Mouse (Mus musculus): ENCODE data around the gene Olfr65. TPM values are rescaled to one million over a fixed set of nuclear protein-coding genes. Genes with fewer than 3 reads are reported as not detected.

Olfr65 gene
- total and polyA plus RNA-seq, 2 experiments, result not detected

- Histone ChIP-seq H3K79me2 (ENCODE audit: control insufficient read depth, insufficient read depth, low read length) (no peaks in the 10 kb centered on the region), H3K36me3 (ENCODE audit: control insufficient read depth, insufficient read depth, low read length) (no peaks in the 10 kb centered on the region), H3K27me3 (ENCODE audit: control insufficient read depth, insufficient read depth, low read length) (no peaks in the 10 kb centered on the region), H3K4me3 (ENCODE audit: insufficient read depth, low read depth, low read length) (no peak within 1 kb of the TSS), H3K9ac (ENCODE audit: low read depth, low read length) (no peak within 1 kb of the TSS), H3K27ac (replicated peaks; ENCODE audit: insufficient read depth, low read depth, low read length) (no peak within 1 kb of the TSS), H3K4me1 (ENCODE audit: control insufficient read depth, insufficient read depth, low read length) (no peaks in the 10 kb centered on the region)
- no peak for DNase-seq (ENCODE audit: extremely low read depth, low read depth, low spot score)
- no peak for TF ChIP-seq POLR2A (IDR thresholded peaks at IDR 0.05; ENCODE audit: extremely low read depth, insufficient read depth, low read length)
- no peak for TF ChIP-seq CTCF (IDR thresholded peaks at IDR 0.05; ENCODE audit: low read depth, low read length)
These were observed 40.9 kb downstream of the Olfr65 start, which contains the start of gene Olfr633 for GRCm38 (mm10) chr7:103944137-103944536. Olfr633 (plus strand) TSS chr7:103944437.

Other genes with a start within 250 kb of the Olfr65 start
Only the 30 nearest of the 34 such genes appear.
- under 0.01 and 0.07 TPM in 2 replicates for gene Olfr624, start 232.3 kb upstream of the Olfr65 start, total RNA-seq (2014; rRNA removed)
- gene Olfr624, start 232.3 kb upstream of the Olfr65 start, polyA plus RNA-seq (2012; rRNA removed), result not detected in 2 replicates
- not detected in 2 replicates for gene Olfr625-ps1, start 220.8 kb upstream of the Olfr65 start, total RNA-seq (2014; rRNA removed)
- not detected in 2 replicates for gene Olfr625-ps1, start 220.8 kb upstream of the Olfr65 start, polyA plus RNA-seq (2012; rRNA removed)
- not detected in 2 replicates for gene Olfr243, start 188.8 kb upstream of the Olfr65 start, total RNA-seq (2014; rRNA removed)
- gene Olfr243, start 188.8 kb upstream of the Olfr65 start, polyA plus RNA-seq (2012; rRNA removed), result not detected in 2 replicates
- gene Olfr628, start 173.1 kb upstream of the Olfr65 start, total RNA-seq (2014; rRNA removed), result not detected in 2 replicates
- gene Olfr628, start 173.1 kb upstream of the Olfr65 start, polyA plus RNA-seq (2012; rRNA removed), result not detected in 2 replicates
- not detected in 2 replicates for gene Olfr629, start 158.5 kb upstream of the Olfr65 start, total RNA-seq (2014; rRNA removed)
- gene Olfr629, start 158.5 kb upstream of the Olfr65 start, polyA plus RNA-seq (2012; rRNA removed), result not detected in 2 replicates
- not detected in 2 replicates for gene Olfr630, start 146.2 kb upstream of the Olfr65 start, total RNA-seq (2014; rRNA removed)
- not detected in 2 replicates for gene Olfr630, start 146.2 kb upstream of the Olfr65 start, polyA plus RNA-seq (2012; rRNA removed)
- gene Olfr69, start 131.9 kb upstream of the Olfr65 start, total RNA-seq (2014; rRNA removed), result not detected in 2 replicates
- not detected in 2 replicates for gene Olfr69, start 131.9 kb upstream of the Olfr65 start, polyA plus RNA-seq (2012; rRNA removed)
- gene Olfr68, start 123.8 kb upstream of the Olfr65 start, total RNA-seq (2014; rRNA removed), result not detected in 2 replicates
- gene Olfr68, start 123.8 kb upstream of the Olfr65 start, polyA plus RNA-seq (2012; rRNA removed), result not detected in 2 replicates
- not detected in 2 replicates for gene Olfr67, start 111.7 kb upstream of the Olfr65 start, total RNA-seq (2014; rRNA removed)
- gene Olfr67, start 111.7 kb upstream of the Olfr65 start, polyA plus RNA-seq (2012; rRNA removed), result not detected in 2 replicates
- gene Hbb-bt, start 89.5 kb upstream of the Olfr65 start, total RNA-seq (2014; rRNA removed), result 116 and 144 TPM in 2 replicates
- gene Hbb-bt, start 89.5 kb upstream of the Olfr65 start, polyA plus RNA-seq (2012; rRNA removed), result 56.2 and 75.5 TPM in 2 replicates
- gene Hbb-bs, start 75.4 kb upstream of the Olfr65 start, total RNA-seq (2014; rRNA removed), result 760 and 1,100 TPM in 2 replicates
- 551 and 848 TPM in 2 replicates for gene Hbb-bs, start 75.4 kb upstream of the Olfr65 start, polyA plus RNA-seq (2012; rRNA removed)
- gene Hbb-bh2, start 63.0 kb upstream of the Olfr65 start, total RNA-seq (2014; rRNA removed), result not detected in 2 replicates
- not detected in 2 replicates for gene Hbb-bh2, start 63.0 kb upstream of the Olfr65 start, polyA plus RNA-seq (2012; rRNA removed)
- not detected in 2 replicates for gene Hbb-bh1, start 60.3 kb upstream of the Olfr65 start, total RNA-seq (2014; rRNA removed)
- not detected in 2 replicates for gene Hbb-bh1, start 60.3 kb upstream of the Olfr65 start, polyA plus RNA-seq (2012; rRNA removed)
- gene Hbb-y, start 50.3 kb upstream of the Olfr65 start, total RNA-seq (2014; rRNA removed), result not detected in 2 replicates
- not detected in 2 replicates for gene Hbb-y, start 50.3 kb upstream of the Olfr65 start, polyA plus RNA-seq (2012; rRNA removed)
- not detected in 2 replicates for gene Olfr66, start 17.2 kb upstream of the Olfr65 start, total RNA-seq (2014; rRNA removed)
- not detected in 2 replicates for gene Olfr66, start 17.2 kb upstream of the Olfr65 start, polyA plus RNA-seq (2012; rRNA removed)
- gene Olfr64, start 9.0 kb upstream of the Olfr65 start, total RNA-seq (2014; rRNA removed), result not detected in 2 replicates
- not detected in 2 replicates for gene Olfr64, start 9.0 kb upstream of the Olfr65 start, polyA plus RNA-seq (2012; rRNA removed)
- not detected in 2 replicates for gene Olfr631, start 25.3 kb downstream of the Olfr65 start, total RNA-seq (2014; rRNA removed)
- gene Olfr631, start 25.3 kb downstream of the Olfr65 start, polyA plus RNA-seq (2012; rRNA removed), result not detected in 2 replicates
- gene Olfr632, start 30.9 kb downstream of the Olfr65 start, total RNA-seq (2014; rRNA removed), result not detected in 2 replicates
- not detected in 2 replicates for gene Olfr632, start 30.9 kb downstream of the Olfr65 start, polyA plus RNA-seq (2012; rRNA removed)
- gene Olfr633, start 41.0 kb downstream of the Olfr65 start, total RNA-seq (2014; rRNA removed), result not detected in 2 replicates
- not detected in 2 replicates for gene Olfr633, start 41.0 kb downstream of the Olfr65 start, polyA plus RNA-seq (2012; rRNA removed)
- not detected in 2 replicates for gene Olfr635, start 67.7 kb downstream of the Olfr65 start, total RNA-seq (2014; rRNA removed)
- gene Olfr635, start 67.7 kb downstream of the Olfr65 start, polyA plus RNA-seq (2012; rRNA removed), result not detected in 2 replicates
- gene Olfr638, start 95.3 kb downstream of the Olfr65 start, total RNA-seq (2014; rRNA removed), result not detected in 2 replicates
- gene Olfr638, start 95.3 kb downstream of the Olfr65 start, polyA plus RNA-seq (2012; rRNA removed), result not detected in 2 replicates
- under 0.01 TPM in 2 replicates for gene Olfr639, start 113.8 kb downstream of the Olfr65 start, total RNA-seq (2014; rRNA removed)
- gene Olfr639, start 113.8 kb downstream of the Olfr65 start, polyA plus RNA-seq (2012; rRNA removed), result not detected in 2 replicates
- gene Olfr640, start 122.1 kb downstream of the Olfr65 start, total RNA-seq (2014; rRNA removed), result not detected in 2 replicates
- gene Olfr640, start 122.1 kb downstream of the Olfr65 start, polyA plus RNA-seq (2012; rRNA removed), result not detected in 2 replicates
- gene Olfr641, start 132.0 kb downstream of the Olfr65 start, total RNA-seq (2014; rRNA removed), result not detected in 2 replicates
- not detected in 2 replicates for gene Olfr641, start 132.0 kb downstream of the Olfr65 start, polyA plus RNA-seq (2012; rRNA removed)
- not detected in 2 replicates for gene Olfr642, start 149.2 kb downstream of the Olfr65 start, total RNA-seq (2014; rRNA removed)
- not detected in 2 replicates for gene Olfr642, start 149.2 kb downstream of the Olfr65 start, polyA plus RNA-seq (2012; rRNA removed)
- gene 4930516K23Rik, start 158.0 kb downstream of the Olfr65 start, total RNA-seq (2014; rRNA removed), result not detected in 2 replicates
- gene 4930516K23Rik, start 158.0 kb downstream of the Olfr65 start, polyA plus RNA-seq (2012; rRNA removed), result not detected in 2 replicates
- gene Olfr644, start 168.4 kb downstream of the Olfr65 start, total RNA-seq (2014; rRNA removed), result not detected in 2 replicates
- gene Olfr644, start 168.4 kb downstream of the Olfr65 start, polyA plus RNA-seq (2012; rRNA removed), result not detected in 2 replicates
- not detected in 2 replicates for gene Olfr645, start 182.0 kb downstream of the Olfr65 start, total RNA-seq (2014; rRNA removed)
- not detected in 2 replicates for gene Olfr645, start 182.0 kb downstream of the Olfr65 start, polyA plus RNA-seq (2012; rRNA removed)
- gene Olfr646, start 201.4 kb downstream of the Olfr65 start, total RNA-seq (2014; rRNA removed), result not detected in 2 replicates
- gene Olfr646, start 201.4 kb downstream of the Olfr65 start, polyA plus RNA-seq (2012; rRNA removed), result not detected in 2 replicates
- not detected in 2 replicates for gene Ubqln5, start 226.3 kb downstream of the Olfr65 start, total RNA-seq (2014; rRNA removed)
- gene Ubqln5, start 226.3 kb downstream of the Olfr65 start, polyA plus RNA-seq (2012; rRNA removed), result not detected in 2 replicates

Data from liver, adult 2 months (tissue).